Mouse (Mus musculus): ENCODE measurements around the gene Tceal7. TPM values are rescaled to one million over a fixed set of nuclear protein-coding genes. Genes with fewer than 3 reads are reported as not detected.
"Not testable (repeated sequence)": the region's sequence is repeated elsewhere in the genome, so short reads cannot be mapped to it uniquely, and the experiment has no call there.

The Tceal7 gene
- 1.9 and 2.6 TPM in 2 replicates for polyA plus RNA-seq (2014; fragmentation: Nextera tagmentation; extraction: Ambion mirVana)

DNA sequence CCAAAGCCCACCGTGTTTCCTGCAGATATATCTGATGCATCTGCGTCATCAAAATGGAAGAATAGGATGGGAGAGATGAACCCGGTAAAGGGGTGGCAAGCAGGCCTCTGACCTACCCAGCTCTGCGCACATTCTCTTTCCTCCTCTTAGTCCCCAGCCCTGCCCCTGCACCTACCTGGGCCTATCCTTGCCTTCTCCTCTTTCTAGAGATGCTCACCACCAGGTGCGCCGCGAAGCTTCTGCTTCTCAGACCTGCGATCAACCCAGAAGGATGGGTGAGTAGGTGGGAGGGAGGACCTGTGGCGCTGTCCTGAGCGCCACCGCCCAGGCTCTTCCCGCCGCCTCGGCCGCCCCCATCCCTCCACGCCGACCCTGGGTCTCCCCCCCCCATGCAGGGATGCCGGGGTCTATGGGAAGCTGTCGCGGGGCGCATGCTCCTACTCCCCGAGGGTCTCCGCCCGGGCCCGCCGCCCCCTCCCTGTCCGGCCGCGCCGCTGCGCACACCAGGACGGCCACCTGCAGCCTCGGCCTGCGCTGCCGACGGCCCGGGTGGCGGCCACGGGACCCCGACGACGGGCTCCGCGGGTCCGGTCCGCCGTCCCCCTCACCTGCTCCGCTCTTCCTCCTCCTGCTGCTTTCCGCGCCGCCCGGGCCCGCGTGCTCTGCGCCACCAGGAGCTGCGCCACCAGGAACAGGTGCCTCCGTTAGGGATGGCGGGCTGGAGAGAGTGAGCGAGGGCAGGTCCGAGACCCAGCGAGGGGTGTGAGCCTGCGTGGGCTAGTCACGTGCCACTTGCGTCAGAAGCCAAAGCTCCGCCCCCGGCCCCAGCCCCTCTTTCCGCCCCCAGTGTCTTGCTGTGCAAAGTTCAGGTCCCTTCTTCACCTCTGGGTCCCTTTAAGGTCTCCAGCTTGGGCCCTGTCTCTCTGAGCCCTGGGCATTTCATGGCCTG is at the start of gene Tceal7, which contains the start of gene Bex1:
Gene Tceal7, plus strand, starts transcription at position 51 of the 949 bp plus-strand sequence.
Gene Bex1, minus strand, starts transcription at position 785 of the 949 bp plus-strand sequence.
- H3K27ac ChIP-seq (replicated peaks; ENCODE audit: low read depth, low read length); H3K9ac ChIP-seq (replicated peaks; ENCODE audit: low read length); DNase-seq (ENCODE audit: low spot score); H3K27me3 ChIP-seq (ENCODE audit: control insufficient read depth, insufficient read depth, low read length); H3K36me3 ChIP-seq (replicated peaks; ENCODE audit: control insufficient read depth, insufficient read depth, low read depth, low read length); H3K9me3 ChIP-seq (replicated peaks; ENCODE audit: control insufficient read depth, low read length); H3K4me1 ChIP-seq (ENCODE audit: control insufficient read depth, insufficient read depth, low read length): not testable (repeated sequence)
- peak; percentile 89 for ATAC-seq (replicated peaks; ENCODE audit: insufficient number of reproducible peaks, low FRiP score, low TSS enrichment, low read depth)
- peak within 1 kb of the TSS; percentile 33 for H3K4me2 ChIP-seq (ENCODE audit: low read depth, low read length)
- H3K4me3 ChIP-seq (ENCODE audit: low read depth, low read length): peak within 1 kb of the TSS; percentile 33
- WGBS: 19% methylated on average over 9 of the region's 67 CpGs

DNA sequence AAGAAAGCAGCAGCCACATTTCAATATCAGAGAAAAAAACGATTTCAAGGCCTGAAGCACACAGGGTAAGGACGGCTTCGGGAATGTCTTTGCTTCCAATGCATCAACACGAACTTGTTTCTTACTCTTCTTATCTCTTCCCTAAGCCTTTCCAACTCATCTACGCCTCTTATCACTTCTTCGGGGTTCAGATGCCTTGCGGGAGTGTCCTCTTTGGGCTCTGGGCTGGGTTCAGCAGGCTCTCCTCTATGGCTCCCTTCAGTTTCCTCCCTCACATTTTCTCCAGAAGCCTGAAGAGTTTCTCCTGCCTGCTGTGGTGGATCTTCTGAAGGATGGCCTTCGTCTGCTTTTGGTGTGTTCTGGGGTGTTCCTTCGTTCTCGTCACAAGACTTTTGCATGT is 44.0 kb upstream of the Tceal7 start:
- 0 out of 2 replicates have a peak overlapping the region, but pooled peaks have one; percentile 18 for H3K9ac ChIP-seq (replicated peaks; ENCODE audit: low read length)
- H3K4me1 ChIP-seq (ENCODE audit: control insufficient read depth, insufficient read depth, low read length): no peaks in the 10 kb centered on the region
- DNase-seq (ENCODE audit: low spot score) (no peak), ATAC-seq (replicated peaks; ENCODE audit: insufficient number of reproducible peaks, low FRiP score, low TSS enrichment, low read depth) (no peak)
- peak overlapping the region; percentile 29 for H3K4me2 ChIP-seq (ENCODE audit: low read depth, low read length)
- WGBS: 66% methylated on average over 10 of the region's 10 CpGs
- peak overlapping the region; percentile 52 for H3K4me3 ChIP-seq (ENCODE audit: low read depth, low read length)
- H3K36me3 ChIP-seq (replicated peaks; ENCODE audit: control insufficient read depth, insufficient read depth, low read depth, low read length): no peaks in the 10 kb centered on the region
- no peak overlapping the region for H3K27ac ChIP-seq (replicated peaks; ENCODE audit: low read depth, low read length)
- no peaks in the 10 kb centered on the region for H3K27me3 ChIP-seq (ENCODE audit: control insufficient read depth, insufficient read depth, low read length)
- no peaks in the 10 kb centered on the region for H3K9me3 ChIP-seq (replicated peaks; ENCODE audit: control insufficient read depth, low read length)

DNA sequence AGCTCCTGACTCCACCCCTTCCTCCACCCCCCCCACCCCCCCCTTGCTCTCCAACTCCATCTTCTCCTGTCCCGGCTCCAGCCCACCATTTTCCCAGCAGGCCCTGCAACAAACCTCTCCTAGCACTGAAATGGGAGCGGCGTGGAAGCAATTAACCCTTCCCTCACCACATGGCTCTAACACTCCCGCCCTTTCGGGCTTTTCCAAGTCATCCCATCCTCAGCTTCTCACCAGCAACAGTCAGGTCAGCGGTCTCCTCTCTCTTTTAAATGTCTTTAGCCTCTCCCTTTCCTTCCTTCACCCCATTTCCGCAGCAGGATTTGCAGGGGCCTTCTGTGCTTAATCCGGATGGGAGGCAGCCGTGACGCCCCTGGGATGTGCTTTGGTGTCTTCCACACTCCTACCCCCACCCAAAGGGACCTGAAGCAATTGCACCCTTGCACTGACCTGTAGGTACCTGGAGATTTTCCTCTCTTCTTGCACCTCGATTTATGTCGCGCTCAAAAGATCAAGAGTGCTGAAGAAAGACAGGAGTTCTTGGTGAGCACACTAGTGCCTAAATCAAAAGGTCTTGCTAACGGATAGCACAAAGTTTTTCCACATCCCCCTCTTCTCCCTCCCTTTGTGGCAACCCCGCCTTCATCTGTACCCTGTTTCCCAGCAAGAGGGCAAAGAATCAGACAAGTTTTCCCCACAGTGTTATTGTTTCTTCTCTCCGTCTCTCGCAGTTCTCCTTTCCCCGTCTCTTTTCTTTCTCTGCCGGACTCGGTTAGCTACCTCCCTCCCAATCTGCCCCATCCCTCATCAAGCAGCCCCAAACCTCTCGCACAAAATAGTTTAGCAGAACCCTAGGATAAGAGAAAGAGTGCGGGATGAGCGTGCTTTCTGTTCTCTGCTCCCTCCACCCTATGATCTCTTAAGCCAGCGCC is 43.1 kb upstream of the Tceal7 start:
- Histone ChIP-seq H3K4me3 (ENCODE audit: low read depth, low read length) (peak overlapping the region; percentile 52), H3K36me3 (replicated peaks; ENCODE audit: control insufficient read depth, insufficient read depth, low read depth, low read length) (no peaks in the 10 kb centered on the region), H3K27ac (replicated peaks; ENCODE audit: low read depth, low read length) (peak overlapping the region; percentile 66), H3K9ac (replicated peaks; ENCODE audit: low read length) (peak overlapping the region; percentile 75), H3K4me2 (ENCODE audit: low read depth, low read length) (peak overlapping the region; percentile 29), H3K9me3 (replicated peaks; ENCODE audit: control insufficient read depth, low read length) (no peaks in the 10 kb centered on the region), H3K27me3 (ENCODE audit: control insufficient read depth, insufficient read depth, low read length) (no peaks in the 10 kb centered on the region), H3K4me1 (ENCODE audit: control insufficient read depth, insufficient read depth, low read length) (no peaks in the 10 kb centered on the region)
- WGBS: 14% methylated on average over 24 of the region's 24 CpGs
- ATAC-seq (replicated peaks; ENCODE audit: insufficient number of reproducible peaks, low FRiP score, low TSS enrichment, low read depth): peak; percentile 32
- peak; percentile 81 for DNase-seq (ENCODE audit: low spot score)

DNA sequence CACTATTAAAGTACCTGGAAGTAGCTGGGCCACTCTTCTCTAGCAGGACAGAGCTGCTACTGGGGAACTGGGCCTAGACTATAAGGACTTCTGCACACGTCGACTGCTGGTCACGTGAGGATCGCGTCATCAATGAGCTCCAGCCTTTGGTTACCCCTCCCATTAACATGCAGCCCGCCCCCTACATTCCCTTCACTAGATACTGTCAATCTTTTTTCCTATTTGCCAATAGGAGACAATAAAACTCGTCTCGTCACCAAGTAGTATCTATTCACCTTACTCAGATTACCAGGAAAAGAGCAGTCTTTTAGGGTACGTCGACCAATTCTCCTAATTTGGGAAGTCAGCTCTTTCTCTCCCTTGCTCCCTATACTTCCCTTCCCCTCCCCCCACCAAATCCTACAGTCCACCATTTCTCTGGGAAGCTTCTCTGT is 42.4 kb upstream of the Tceal7 start, which contains the start of gene Tceal8:
Gene Tceal8, minus strand, starts transcription at position 225 of the 434 bp plus-strand sequence.
- DNase-seq (ENCODE audit: low spot score) (peak; percentile 90), ATAC-seq (replicated peaks; ENCODE audit: insufficient number of reproducible peaks, low FRiP score, low TSS enrichment, low read depth) (peak; percentile 93)
- Histone ChIP-seq H3K27ac (replicated peaks; ENCODE audit: low read depth, low read length) (peak within 1 kb of the TSS; percentile 66), H3K9ac (replicated peaks; ENCODE audit: low read length) (peak within 1 kb of the TSS; percentile 75), H3K27me3 (ENCODE audit: control insufficient read depth, insufficient read depth, low read length) (no peaks in the 10 kb centered on the region), H3K4me3 (ENCODE audit: low read depth, low read length) (peak within 1 kb of the TSS; percentile 52), H3K9me3 (replicated peaks; ENCODE audit: control insufficient read depth, low read length) (no peaks in the 10 kb centered on the region), H3K4me2 (ENCODE audit: low read depth, low read length) (peak within 1 kb of the TSS; percentile 37), H3K36me3 (replicated peaks; ENCODE audit: control insufficient read depth, insufficient read depth, low read depth, low read length) (no peaks in the 10 kb centered on the region), H3K4me1 (ENCODE audit: control insufficient read depth, insufficient read depth, low read length) (no peaks in the 10 kb centered on the region)
- WGBS: 12% methylated on average over 10 of the region's 10 CpGs

DNA sequence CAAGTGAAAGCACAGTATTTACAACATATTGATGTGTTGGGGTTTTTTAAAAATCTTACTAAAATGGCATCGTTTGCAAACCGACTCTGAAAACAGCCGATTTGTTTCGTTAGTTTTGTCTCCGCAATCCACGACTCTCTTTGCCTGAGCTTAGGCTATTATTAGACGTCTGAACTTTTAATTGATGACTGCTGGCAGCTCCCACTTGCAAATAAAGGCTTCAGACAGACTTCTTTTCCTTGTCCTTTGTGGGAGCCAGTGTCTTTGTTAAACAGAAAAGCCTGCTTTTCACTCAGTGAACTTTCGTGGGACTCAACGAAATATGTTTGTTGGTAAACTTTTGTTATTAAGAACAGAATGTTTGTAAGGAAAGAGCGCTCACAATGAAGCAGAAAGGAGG is 41.8 kb upstream of the Tceal7 start:
- Histone ChIP-seq H3K4me3 (ENCODE audit: low read depth, low read length) (peak overlapping the region; percentile 29; the same call in 1 of the 2 replicates), H3K9ac (replicated peaks; ENCODE audit: low read length) (peak overlapping the region; percentile 48), H3K4me2 (ENCODE audit: low read depth, low read length) (peak overlapping the region; percentile 37), H3K4me1 (ENCODE audit: control insufficient read depth, insufficient read depth, low read length) (no peaks in the 10 kb centered on the region), H3K9me3 (replicated peaks; ENCODE audit: control insufficient read depth, low read length) (no peaks in the 10 kb centered on the region), H3K27ac (replicated peaks; ENCODE audit: low read depth, low read length) (no peak overlapping the region), H3K27me3 (ENCODE audit: control insufficient read depth, insufficient read depth, low read length) (no peaks in the 10 kb centered on the region), H3K36me3 (replicated peaks; ENCODE audit: control insufficient read depth, insufficient read depth, low read depth, low read length) (no peaks in the 10 kb centered on the region)
- 24% methylated on average over 10 of the region's 10 CpGs for WGBS
- no peak for ATAC-seq (replicated peaks; ENCODE audit: insufficient number of reproducible peaks, low FRiP score, low TSS enrichment, low read depth)
- peak; percentile 39 for DNase-seq (ENCODE audit: low spot score)

DNA sequence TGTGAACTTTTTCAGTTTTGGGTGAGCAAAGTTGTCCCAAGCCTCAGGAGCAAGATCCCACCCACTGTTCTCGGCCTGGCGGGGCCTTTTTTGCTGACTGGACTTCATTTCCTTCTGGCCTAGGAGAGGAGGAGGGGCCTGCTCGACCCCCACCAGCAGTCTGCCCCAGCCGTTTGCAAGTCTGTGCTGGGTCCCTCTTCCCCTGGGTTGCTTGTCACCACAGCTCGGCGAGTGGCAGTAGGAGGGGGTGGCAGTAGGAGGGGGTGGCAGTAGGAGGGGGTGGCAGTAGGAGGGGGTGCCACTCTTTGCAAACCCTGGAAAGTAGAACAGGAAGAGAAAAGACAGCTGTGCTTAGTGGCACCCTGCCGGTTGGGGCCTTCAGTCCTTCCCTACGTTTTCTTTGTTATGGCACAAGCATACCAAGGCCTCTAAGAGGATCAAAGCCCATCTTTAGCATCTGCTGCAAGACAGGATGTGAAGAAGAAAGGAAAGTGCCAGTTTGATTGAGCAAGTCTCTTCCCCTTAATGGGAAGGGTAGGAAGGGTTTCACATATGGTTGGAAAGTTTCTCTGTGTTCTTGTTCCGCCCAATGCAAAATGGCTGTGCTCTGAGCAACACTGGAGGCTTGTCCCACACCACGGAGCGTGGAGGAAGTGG is 33.6 kb upstream of the Tceal7 start:
- no peaks in the 10 kb centered on the region for H3K9me3 ChIP-seq (replicated peaks; ENCODE audit: control insufficient read depth, low read length)
- DNase-seq (ENCODE audit: low spot score) (peak; percentile 2), ATAC-seq (replicated peaks; ENCODE audit: insufficient number of reproducible peaks, low FRiP score, low TSS enrichment, low read depth) (no peak)
- H3K4me1 ChIP-seq (ENCODE audit: control insufficient read depth, insufficient read depth, low read length): no peaks in the 10 kb centered on the region
- no peaks in the 10 kb centered on the region for H3K36me3 ChIP-seq (replicated peaks; ENCODE audit: control insufficient read depth, insufficient read depth, low read depth, low read length)
- no peak overlapping the region for H3K4me3 ChIP-seq (ENCODE audit: low read depth, low read length)
- H3K27me3 ChIP-seq (ENCODE audit: control insufficient read depth, insufficient read depth, low read length): no peaks in the 10 kb centered on the region
- no peak overlapping the region for H3K4me2 ChIP-seq (ENCODE audit: low read depth, low read length)
- H3K27ac ChIP-seq (replicated peaks; ENCODE audit: low read depth, low read length): no peak overlapping the region
- WGBS: 33% methylated on average over 11 of the region's 11 CpGs
- H3K9ac ChIP-seq (replicated peaks; ENCODE audit: low read length): no peak overlapping the region

DNA sequence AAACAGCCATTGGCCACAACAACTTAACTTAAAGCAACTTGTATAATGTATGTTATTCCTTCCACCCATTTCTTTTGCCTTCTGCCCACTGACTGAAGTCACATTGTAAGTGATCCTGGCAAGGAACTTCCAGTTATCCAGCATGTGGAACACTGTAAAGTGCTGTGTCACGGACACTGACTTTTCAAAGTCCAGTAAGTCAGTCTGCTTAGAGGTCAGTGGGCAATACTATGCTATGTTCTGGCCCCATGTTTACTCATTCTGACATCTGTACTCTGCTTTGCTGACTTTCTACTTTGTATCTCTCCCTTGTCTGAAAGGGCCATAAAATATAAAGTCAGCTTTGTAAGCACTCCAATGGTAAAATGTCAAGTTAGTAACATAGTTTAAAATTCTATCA is 31.5 kb upstream of the Tceal7 start:
- Histone ChIP-seq H3K4me1 (ENCODE audit: control insufficient read depth, insufficient read depth, low read length) (no peaks in the 10 kb centered on the region), H3K27me3 (ENCODE audit: control insufficient read depth, insufficient read depth, low read length) (no peaks in the 10 kb centered on the region), H3K4me3 (ENCODE audit: low read depth, low read length) (no peak overlapping the region), H3K27ac (replicated peaks; ENCODE audit: low read depth, low read length) (no peak overlapping the region), H3K36me3 (replicated peaks; ENCODE audit: control insufficient read depth, insufficient read depth, low read depth, low read length) (no peaks in the 10 kb centered on the region), H3K9me3 (replicated peaks; ENCODE audit: control insufficient read depth, low read length) (no peaks in the 10 kb centered on the region), H3K4me2 (ENCODE audit: low read depth, low read length) (no peak overlapping the region), H3K9ac (replicated peaks; ENCODE audit: low read length) (no peak overlapping the region)
- DNase-seq (ENCODE audit: low spot score): no peak
- ATAC-seq (replicated peaks; ENCODE audit: insufficient number of reproducible peaks, low FRiP score, low TSS enrichment, low read depth): no peak
- WGBS: 78% methylated on average over 1 of the region's 1 CpGs

Data from embryonic facial prominence, embryonic 11.5 days (tissue).